ENCODE assay signal across 8 mouse cellular contexts in the genomic region with DNA sequence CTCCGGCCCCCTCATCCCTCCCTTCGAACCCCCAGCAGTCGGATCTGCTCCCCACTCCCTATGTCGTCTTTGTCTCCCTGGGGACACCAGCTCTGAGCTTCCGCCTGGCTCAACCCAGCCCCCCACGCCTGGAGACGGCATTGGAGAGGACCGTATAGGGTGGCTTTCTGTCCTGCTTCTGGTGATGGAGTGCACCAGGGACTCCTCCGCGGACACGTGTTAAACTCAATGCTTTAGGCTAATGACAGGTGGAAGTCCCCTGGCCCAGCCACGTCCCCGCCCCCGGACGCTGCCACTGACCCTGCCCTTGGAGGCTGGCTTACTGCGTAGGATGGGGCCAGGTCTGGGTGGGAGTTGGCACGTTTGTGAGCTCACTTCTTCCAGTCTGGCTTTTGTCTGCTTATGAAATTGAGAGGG. TPM values are rescaled to one million over a fixed set of nuclear protein-coding genes. Genes with fewer than 3 reads are reported as not detected.
DNase-seq lines count a peak whose midpoint lies in the region; ATAC-seq lines count a peak whose summit lies in the region.

No protein-coding gene starts in this region.

- H3K9ac ChIP-seq in heart, embryonic 16.5 days (ENCODE audit: low read length) = peak overlapping the region; percentile 89
- H3K9ac ChIP-seq in neural tube, embryonic 12.5 days = peak overlapping the region; percentile 74

- peak overlapping the region; percentile 97 for H3K4me3 ChIP-seq in heart, embryonic 16.5 days (ENCODE audit: low read length)
- H3K4me3 ChIP-seq in neural tube, embryonic 12.5 days = peak overlapping the region; percentile 72

- DNase-seq in retina, embryonic 14.5 days (ENCODE audit: low spot score) = peak; percentile 24
- no peak for DNase-seq in retina, postnatal 1 day
- DNase-seq in liver = peak; percentile 85
- no peak for DNase-seq in urinary bladder, postnatal 10 days (ENCODE audit: low spot score)
- no peak for DNase-seq in right cerebral cortex, adult 2 months (ENCODE audit: low spot score in 2 of 2)

- WGBS in heart, embryonic 16.5 days = 1% methylated on average over 17 of the region's 17 CpGs
- WGBS in neural tube, embryonic 12.5 days = under 1% methylated on average over 17 of the region's 17 CpGs

- ATAC-seq in common myeloid progenitor, adult 5-6 weeks (replicated peaks; ENCODE audit: low read depth, poor library complexity, severe bottlenecking) = peak; percentile 13; the same call in 1 of the 2 replicates
- ATAC-seq in heart, embryonic 16.5 days (replicated peaks; ENCODE audit: extremely low read depth, insufficient read depth, low FRiP score) = peak; percentile 15; the same call in 1 of the 2 replicates
- peak; percentile 72 for ATAC-seq in neural tube, embryonic 12.5 days (ENCODE audit: low FRiP score, low read depth)

- H3K9me3 ChIP-seq in heart, embryonic 16.5 days (replicated peaks; ENCODE audit: control insufficient read depth, low read length) = no peaks in the 10 kb centered on the region
- H3K9me3 ChIP-seq in neural tube, embryonic 12.5 days = no peaks in the 10 kb centered on the region

- peaks cover 29% of the 10 kb centered on the region for H3K36me3 ChIP-seq in heart, embryonic 16.5 days (ENCODE audit: control insufficient read depth, insufficient read depth)
- H3K36me3 ChIP-seq in neural tube, embryonic 12.5 days = peaks cover 38% of the 10 kb centered on the region

- H3K27ac ChIP-seq in heart, embryonic 16.5 days (ENCODE audit: low read length) = peak overlapping the region; percentile 77
- no peak overlapping the region for H3K27ac ChIP-seq in neural tube, embryonic 12.5 days

- H3K4me1 ChIP-seq in heart, embryonic 16.5 days (ENCODE audit: control insufficient read depth, insufficient read depth, low read length) = peaks cover 16% of the 10 kb centered on the region
- peaks cover 17% of the 10 kb centered on the region for H3K4me1 ChIP-seq in neural tube, embryonic 12.5 days

- H3K4me2 ChIP-seq in heart, embryonic 16.5 days (ENCODE audit: low read depth, low read length) = peak overlapping the region; percentile 86
- peak overlapping the region; percentile 99 for H3K4me2 ChIP-seq in neural tube, embryonic 12.5 days (replicated peaks)

- no peaks in the 10 kb centered on the region for H3K27me3 ChIP-seq in heart, embryonic 16.5 days (ENCODE audit: control insufficient read depth, insufficient read depth, low read length)
- H3K27me3 ChIP-seq in neural tube, embryonic 12.5 days (replicated peaks) = no peaks in the 10 kb centered on the region

RNA-seq across cellular contexts. Expression of a gene that starts 0.5 kb away (rescaled TPM):
- 112 and 153 TPM in 2 replicates for total RNA-seq in common myeloid progenitor, adult 5-6 weeks (2017)
- polyA plus RNA-seq in heart, embryonic 16.5 days (2015; fragmentation: Nextera tagmentation; extraction: Ambion mirVana) = 94.1 and 103 TPM in 2 replicates
- polyA plus RNA-seq in neural tube, embryonic 12.5 days (2016; fragmentation: Nextera tagmentation; extraction: Ambion mirVana) = 155 and 168 TPM in 2 replicates

RNA-seq across cellular contexts. Expression of a gene that starts 8.4 kb away (rescaled TPM):
- total RNA-seq in common myeloid progenitor, adult 5-6 weeks (2017) = 0.78 and 2.4 TPM in 2 replicates
- 0.89 and 0.92 TPM in 2 replicates for polyA plus RNA-seq in heart, embryonic 16.5 days (2015; fragmentation: Nextera tagmentation; extraction: Ambion mirVana)
- polyA plus RNA-seq in neural tube, embryonic 12.5 days (2016; fragmentation: Nextera tagmentation; extraction: Ambion mirVana) = 2.5 and 3.0 TPM in 2 replicates

RNA-seq across cellular contexts. Expression of a gene that starts 13.9 kb away (rescaled TPM):
- total RNA-seq in common myeloid progenitor, adult 5-6 weeks (2017) = under 0.01 and 0.29 TPM in 2 replicates
- polyA plus RNA-seq in heart, embryonic 16.5 days (2015; fragmentation: Nextera tagmentation; extraction: Ambion mirVana) = 2.2 and 2.6 TPM in 2 replicates
- polyA plus RNA-seq in neural tube, embryonic 12.5 days (2016; fragmentation: Nextera tagmentation; extraction: Ambion mirVana) = not detected in 2 replicates

RNA-seq across cellular contexts. Expression of a gene that starts 14.4 kb away (rescaled TPM):
- 152 and 208 TPM in 2 replicates for total RNA-seq in common myeloid progenitor, adult 5-6 weeks (2017)
- 135 TPM in 2 replicates for polyA plus RNA-seq in heart, embryonic 16.5 days (2015; fragmentation: Nextera tagmentation; extraction: Ambion mirVana)
- 168 and 174 TPM in 2 replicates for polyA plus RNA-seq in neural tube, embryonic 12.5 days (2016; fragmentation: Nextera tagmentation; extraction: Ambion mirVana)

RNA-seq across cellular contexts. Expression of a gene that starts 37.6 kb away (rescaled TPM):
- total RNA-seq in common myeloid progenitor, adult 5-6 weeks (2017) = 34.3 and 43.1 TPM in 2 replicates
- polyA plus RNA-seq in heart, embryonic 16.5 days (2015; fragmentation: Nextera tagmentation; extraction: Ambion mirVana) = 166 and 175 TPM in 2 replicates
- 201 and 213 TPM in 2 replicates for polyA plus RNA-seq in neural tube, embryonic 12.5 days (2016; fragmentation: Nextera tagmentation; extraction: Ambion mirVana)

Comparison
In these comparisons a context has a peak if more than half of its experiments do, and no peak if none do; other contexts are left out.
1. DNase-seq: peak in retina, embryonic 14.5 days (single experiment) and liver (single experiment); none in retina, postnatal 1 day (single experiment), urinary bladder, postnatal 10 days (single experiment) and right cerebral cortex, adult 2 months (0 of 2).
2. ATAC-seq: peak in every context shown above with its lines; median percentile 72 in neural tube, embryonic 12.5 days; 15 in heart, embryonic 16.5 days; 13 in common myeloid progenitor, adult 5-6 weeks.